Mouse (Mus musculus) testis, adult 2 months (tissue): ENCODE measurements around the gene Olfr1444. TPM values are rescaled to one million over a fixed set of nuclear protein-coding genes. Genes with fewer than 3 reads are reported as not detected.

Experiments used
- H3K27ac ChIP-seq: fragments of 200-500 bp; 2 replicates; pipeline ENCODE4 v1.5.1; 2012; ENCODE audit warnings: low read depth, low read length; ENCODE audit not compliant: control insufficient read depth, insufficient read depth
- H3K27me3 ChIP-seq: fragments of 200-500 bp; 2 replicates; pipeline ENCODE4 v1.6.1; 2012; ENCODE audit warnings: mild to moderate bottlenecking, low read length, moderate library complexity; ENCODE audit not compliant: control insufficient read depth, insufficient read depth
- H3K36me3 ChIP-seq: fragments of 200-500 bp; 2 replicates; pipeline ENCODE4 v1.6.1; 2012; ENCODE audit warnings: mild to moderate bottlenecking, low read length; ENCODE audit not compliant: control insufficient read depth, insufficient read depth
- H3K4me1 ChIP-seq: fragments of 200-500 bp; 2 replicates; pipeline ENCODE4 v1.6.1; 2012; ENCODE audit warnings: low read length; ENCODE audit not compliant: control insufficient read depth, insufficient read depth
- H3K4me3 ChIP-seq: fragments of 200-500 bp; 2 replicates; pipeline ENCODE4 v1.5.1; 2012; ENCODE audit warnings: low read depth, mild to moderate bottlenecking, low read length, moderate library complexity, mixed read lengths; ENCODE audit not compliant: control insufficient read depth
- CTCF ChIP-seq: fragments of 200-500 bp; IDR thresholded peaks from 2 replicates; pipeline ENCODE4 v1.5.1; 2012; ENCODE audit warnings: low read depth, mild to moderate bottlenecking, inconsistent platforms, low read length, moderate library complexity; ENCODE audit not compliant: control insufficient read depth, insufficient read depth, insufficient replicate concordance
- POLR2A ChIP-seq: fragments of 200-500 bp; IDR thresholded peaks from 2 replicates; pipeline ENCODE4 v1.6.1; 2012; ENCODE audit warnings: low read depth, mild to moderate bottlenecking, inconsistent platforms, low read length, moderate library complexity; ENCODE audit not compliant: control insufficient read depth
- polyA plus RNA-seq: library from polyadenylated mRNA; depleted of rRNA; stranded (reverse); fragments of >200 nt; gene quantifications from 2 replicates; pipeline ENCODE4 v1.2.3, GENCODE M21; 2012; rRNA removed

Olfr1444 gene
- polyA plus RNA-seq, 1 experiment: 1.2 TPM

- H3K27ac ChIP-seq: no peak overlapping the region
- no peaks in the 10 kb centered on the region for H3K27me3 ChIP-seq
- peaks cover 1% of the 10 kb centered on the region; the same call in 1 of the 2 replicates for H3K36me3 ChIP-seq
- no peaks in the 10 kb centered on the region for H3K4me1 ChIP-seq
- no peak overlapping the region for H3K4me3 ChIP-seq
- TF ChIP-seq CTCF (no peak), POLR2A (no peak)
Observed at GRCm38 (mm10) chr19:12831559-12831958, 25.5 kb upstream of the Olfr1444 start.

GRCm38 (mm10) chr19:12833625-12834024, 23.5 kb upstream of the Olfr1444 start:
- H3K27me3 ChIP-seq: no peaks in the 10 kb centered on the region
- no peak overlapping the region for H3K27ac ChIP-seq
- H3K4me3 ChIP-seq: no peak overlapping the region
- TF ChIP-seq POLR2A (no peak), CTCF (no peak)
- H3K36me3 ChIP-seq: peaks cover 1% of the 10 kb centered on the region; the same call in 1 of the 2 replicates
- no peaks in the 10 kb centered on the region for H3K4me1 ChIP-seq

DNA sequence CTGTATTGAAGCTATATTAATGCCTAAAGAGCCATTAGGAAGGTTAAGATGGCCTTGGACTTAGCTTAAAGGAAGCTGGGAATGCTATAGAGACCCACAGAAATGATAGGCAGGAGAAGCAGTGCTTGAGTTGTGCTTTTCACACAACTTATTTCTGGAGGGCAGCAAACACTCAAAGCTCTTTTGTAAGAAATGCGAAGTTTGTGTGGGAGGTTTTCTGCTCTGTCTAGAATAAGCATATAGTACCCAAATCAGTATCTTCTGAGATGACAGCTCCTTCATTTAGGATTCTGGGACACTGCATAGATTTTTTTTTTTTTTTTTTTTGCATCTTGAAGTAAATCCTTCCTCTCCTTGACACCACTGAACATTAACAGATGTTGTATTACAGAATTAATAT, 18.6 kb upstream of the Olfr1444 start:
- H3K36me3 ChIP-seq: no peaks in the 10 kb centered on the region
- H3K4me3 ChIP-seq: no peak overlapping the region
- no peak overlapping the region for H3K27ac ChIP-seq
- TF ChIP-seq CTCF (no peak), POLR2A (no peak)
- H3K4me1 ChIP-seq: no peaks in the 10 kb centered on the region
- no peaks in the 10 kb centered on the region for H3K27me3 ChIP-seq

GRCm38 (mm10) chr19:12846382-12846781, 10.7 kb upstream of the Olfr1444 start, which contains the start of gene Gm5244:
Gm5244 (plus strand) TSS chr19:12846682.
- no peak for TF ChIP-seq CTCF
- no peak for TF ChIP-seq POLR2A
- Histone ChIP-seq H3K27me3 (no peaks in the 10 kb centered on the region), H3K27ac (no peak within 1 kb of the TSS), H3K36me3 (no peaks in the 10 kb centered on the region), H3K4me3 (no peak within 1 kb of the TSS), H3K4me1 (no peaks in the 10 kb centered on the region)

- no peak within 1 kb of the TSS for H3K27ac ChIP-seq
- H3K36me3 ChIP-seq: no peaks in the 10 kb centered on the region
- no peaks in the 10 kb centered on the region for H3K27me3 ChIP-seq
- TF ChIP-seq POLR2A (no peak), CTCF (no peak)
- H3K4me3 ChIP-seq: no peak within 1 kb of the TSS
- H3K4me1 ChIP-seq: no peaks in the 10 kb centered on the region
Observed at GRCm38 (mm10) chr19:12883555-12883954, 26.5 kb downstream of the Olfr1444 start, which contains the start of gene Olfr1445. Olfr1445 (plus strand) TSS chr19:12883855.

DNA sequence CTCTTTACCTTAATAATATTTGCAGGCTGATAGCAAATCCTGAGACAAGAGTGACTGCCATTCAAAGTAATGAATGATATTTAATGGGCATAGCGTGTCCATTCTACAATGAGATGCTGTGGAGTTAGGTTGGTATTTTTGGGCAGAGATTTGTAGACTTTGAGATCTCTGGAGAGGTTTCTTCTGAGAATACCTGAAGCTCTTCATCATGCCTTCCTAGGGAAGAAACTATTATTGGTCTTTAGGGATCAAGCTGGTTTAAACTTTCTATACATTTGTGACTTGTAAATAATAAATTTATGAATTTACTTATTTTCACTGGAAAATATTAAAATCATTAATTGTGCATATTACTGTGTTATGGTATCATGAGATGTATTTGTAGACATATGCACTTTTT, 36.3 kb downstream of the Olfr1444 start, which contains the start of gene Olfr1446:
Olfr1446 (minus strand) TSS at position 101 of the 400 bp plus-strand sequence.
- Histone ChIP-seq H3K27ac (no peak within 1 kb of the TSS), H3K4me3 (no peak within 1 kb of the TSS), H3K36me3 (no peaks in the 10 kb centered on the region), H3K4me1 (no peaks in the 10 kb centered on the region), H3K27me3 (no peaks in the 10 kb centered on the region)
- TF ChIP-seq CTCF: no peak
- no peak for TF ChIP-seq POLR2A

GRCm38 (mm10) chr19:12903643-12904042, 46.6 kb downstream of the Olfr1444 start, which contains the start of gene Olfr1447:
Olfr1447 (minus strand) TSS chr19:12903743.
- TF ChIP-seq CTCF (no peak), POLR2A (no peak)
- Histone ChIP-seq H3K36me3 (no peaks in the 10 kb centered on the region), H3K27ac (no peak within 1 kb of the TSS)

More at GRCm38 (mm10) chr19:12903643-12904042, 46.6 kb downstream of the Olfr1444 start, which contains the start of gene Olfr1447:
- no peak within 1 kb of the TSS for H3K4me3 ChIP-seq
- no peaks in the 10 kb centered on the region for H3K27me3 ChIP-seq
- H3K4me1 ChIP-seq: no peaks in the 10 kb centered on the region

Other genes starting within 250 kb of the Olfr1444 start
- not detected in 2 replicates for gene Glyat, start 224.0 kb upstream of the Olfr1444 start, polyA plus RNA-seq
- gene Olfr1442, start 186.8 kb upstream of the Olfr1444 start, polyA plus RNA-seq: not detected in 2 replicates
- gene Olfr1443, start 179.2 kb upstream of the Olfr1444 start, polyA plus RNA-seq: not detected in 2 replicates
- gene Keg1, start 161.5 kb upstream of the Olfr1444 start, polyA plus RNA-seq: not detected in 2 replicates
- gene Cntf, start 91.7 kb upstream of the Olfr1444 start, polyA plus RNA-seq: 2.9 and 3.1 TPM in 2 replicates
- 40.2 and 48.5 TPM in 2 replicates for gene Zfp91, start 61.2 kb upstream of the Olfr1444 start, polyA plus RNA-seq
- gene Lpxn, start 61.1 kb upstream of the Olfr1444 start, polyA plus RNA-seq: 25.4 and 27.6 TPM in 2 replicates
- 0.21 and 0.41 TPM in 2 replicates for gene Gm5244, start 10.6 kb upstream of the Olfr1444 start, polyA plus RNA-seq
- 0.62 and 0.94 TPM in 2 replicates for gene Olfr1445, start 26.6 kb downstream of the Olfr1444 start, polyA plus RNA-seq
- gene Olfr1446, start 36.2 kb downstream of the Olfr1444 start, polyA plus RNA-seq: not detected in 2 replicates
- not detected in 2 replicates for gene Olfr1447, start 46.5 kb downstream of the Olfr1444 start, polyA plus RNA-seq
- not detected in 2 replicates for gene Olfr1448, start 67.1 kb downstream of the Olfr1444 start, polyA plus RNA-seq
- gene Olfr1449, start 73.6 kb downstream of the Olfr1444 start, polyA plus RNA-seq: not detected in 2 replicates
- gene Olfr1450, start 93.0 kb downstream of the Olfr1444 start, polyA plus RNA-seq: not detected in 2 replicates
- not detected in 2 replicates for gene Olfr1451, start 137.7 kb downstream of the Olfr1444 start, polyA plus RNA-seq
- not detected in 2 replicates for gene Olfr1453, start 171.0 kb downstream of the Olfr1444 start, polyA plus RNA-seq
- gene Olfr1454, start 203.3 kb downstream of the Olfr1444 start, polyA plus RNA-seq: not detected in 2 replicates
- not detected in 2 replicates for gene Olfr1457, start 240.6 kb downstream of the Olfr1444 start, polyA plus RNA-seq
- not detected in 2 replicates for gene Olfr1458, start 249.5 kb downstream of the Olfr1444 start, polyA plus RNA-seq